Mouse (Mus musculus) liver, adult 2 months (tissue): Measurements from ENCODE around the gene Tceanc2.

Experiments
- CTCF ChIP-seq: fragments of 200-500 bp; IDR thresholded peaks from 2 replicates; pipeline ENCODE4 v1.5.1; 2011; ENCODE audit warnings: low read depth, low read length, control low read depth
- POLR2A ChIP-seq: fragments of 200-500 bp; IDR thresholded peaks from 2 replicates; pipeline ENCODE4 v1.6.1; 2011; ENCODE audit warnings: low read length, control low read depth; ENCODE audit not compliant: insufficient read depth; ENCODE audit errors: extremely low read depth

DNA sequence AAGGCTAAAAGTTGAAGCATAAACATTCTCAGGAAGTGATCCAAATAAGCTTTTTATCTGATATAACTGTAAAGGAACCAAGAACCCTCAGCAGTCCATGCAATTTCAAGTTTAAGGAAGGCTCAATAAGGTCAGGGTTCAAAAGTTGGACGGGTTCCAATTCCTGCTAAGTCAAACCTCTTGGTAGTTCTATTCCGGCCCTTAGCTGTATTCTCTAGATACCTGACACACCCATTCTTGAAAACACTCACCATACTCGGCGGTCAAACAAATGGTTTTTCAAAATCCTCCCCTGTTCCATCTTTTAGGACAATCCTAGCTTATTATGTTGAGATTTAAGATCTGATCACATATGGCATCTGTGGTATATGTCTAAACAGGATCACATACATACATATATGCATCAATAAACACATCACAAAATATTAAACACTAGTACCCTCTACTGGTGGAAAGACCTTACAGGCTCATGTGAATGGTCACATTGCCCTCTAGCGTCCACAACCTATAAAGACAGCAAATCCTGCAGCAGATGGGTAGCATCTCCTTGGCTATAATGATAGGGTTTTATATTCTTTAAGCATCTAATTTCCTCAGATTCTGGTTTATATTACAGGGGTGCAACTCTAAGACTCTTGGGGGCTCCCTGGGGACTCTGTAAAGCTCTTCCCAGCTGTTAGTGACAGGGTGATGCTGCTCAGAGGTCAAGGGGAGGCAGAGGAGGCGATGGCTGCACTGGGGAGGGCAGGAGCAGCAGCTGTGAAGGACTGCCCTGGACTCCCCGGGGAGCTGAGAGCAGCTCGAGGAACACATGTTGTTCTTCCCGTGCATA, 14.9 kb downstream of the Tceanc2 start:
- TF ChIP-seq CTCF, result peak; percentile 62
- TF ChIP-seq POLR2A, result no peak
